Mouse (Mus musculus): ENCODE measurements around the gene Olfr1150-ps1.

GRCm38 (mm10) chr2:87843693-87844092 lies at the start of gene Olfr1150-ps1:
- TF ChIP-seq CTCF (IDR thresholded peaks at IDR 0.05; ENCODE audit: low read depth): no peak
- TF ChIP-seq EP300 (IDR thresholded peaks at IDR 0.05; ENCODE audit: low read depth): no peak
